Mouse (Mus musculus) MEL-GATA-1-ER (cell line): ENCODE data around the gene Slc46a1.

ENCODE experiments used
- DNase-seq: peaks from one replicate; pipeline ENCODE4 v3.0.0-alpha.2; 2012; ENCODE audit warnings: low read depth; ENCODE audit errors: extremely low read depth

Slc46a1 gene

GRCm38 (mm10) chr11:78455308-78455707 is 10.2 kb upstream of the Slc46a1 start:
- DNase-seq = peak; percentile 62

GRCm38 (mm10) chr11:78458740-78459139 is 6.8 kb upstream of the Slc46a1 start:
- DNase-seq = no peak

GRCm38 (mm10) chr11:78461894-78462293 is 3.6 kb upstream of the Slc46a1 start:
- no peak for DNase-seq

- no peak for DNase-seq
Observed at GRCm38 (mm10) chr11:78462669-78463068, 2.8 kb upstream of the Slc46a1 start.

- DNase-seq = peak; percentile 41
Observed at GRCm38 (mm10) chr11:78463286-78464036, 2.0 kb upstream of the Slc46a1 start.

GRCm38 (mm10) chr11:78465116-78465515 is 381 bp upstream of the Slc46a1 start:
- no peak for DNase-seq

- DNase-seq = no peak
Observed at GRCm38 (mm10) chr11:78466242-78466912, 880 bp downstream of the Slc46a1 start.

GRCm38 (mm10) chr11:78467515-78467914 is 2.0 kb downstream of the Slc46a1 start:
- DNase-seq = peak; percentile 51

GRCm38 (mm10) chr11:78467932-78468331 is 2.4 kb downstream of the Slc46a1 start:
- no peak for DNase-seq

GRCm38 (mm10) chr11:78471326-78472103 is 6.0 kb downstream of the Slc46a1 start:
- no peak for DNase-seq

GRCm38 (mm10) chr11:78475289-78475688 is 9.8 kb downstream of the Slc46a1 start:
- peak; percentile 36 for DNase-seq

- no peak for DNase-seq
Observed at GRCm38 (mm10) chr11:78483639-78484038, 18.1 kb downstream of the Slc46a1 start.

- DNase-seq = no peak
Observed at GRCm38 (mm10) chr11:78488168-78488567, 22.7 kb downstream of the Slc46a1 start.

- no peak for DNase-seq
Observed at GRCm38 (mm10) chr11:78490781-78491241, 25.3 kb downstream of the Slc46a1 start.

GRCm38 (mm10) chr11:78495904-78496303 is 30.4 kb downstream of the Slc46a1 start:
- DNase-seq = peak; percentile 28

- no peak for DNase-seq
Observed at GRCm38 (mm10) chr11:78497071-78497541, 31.6 kb downstream of the Slc46a1 start.

- peak; percentile 85 for DNase-seq
Observed at GRCm38 (mm10) chr11:78497544-78498522, 32.3 kb downstream of the Slc46a1 start, which contains the start of gene Sarm1. Gene Sarm1 (minus strand): TSS chr11:78497754.

GRCm38 (mm10) chr11:78499004-78499403 is 33.5 kb downstream of the Slc46a1 start, which contains the start of gene Vtn:
Gene Vtn (plus strand): TSS chr11:78499091.
- no peak for DNase-seq

GRCm38 (mm10) chr11:78499543-78499942 is 34.0 kb downstream of the Slc46a1 start:
- no peak for DNase-seq

GRCm38 (mm10) chr11:78500623-78501202 is 35.2 kb downstream of the Slc46a1 start:
- DNase-seq = no peak
